ENCODE assay signal across 14 mouse cellular contexts in genomic region chr4:7171637-7172417, GRCm38 (mm10).
"Had no signal": no experiment of that assay in that cellular context is flagged by ENCODE, and none has a peak within 500 bp of the region (broad histone marks: within the 10 kb centered on the region; RNA-seq: fewer than 3 reads in every experiment).

No protein-coding gene starts in this region.

- H3K27me3 ChIP-seq: liver, embryonic 13.5 days had no signal

- H3K4me3 ChIP-seq: liver, embryonic 13.5 days had no signal

- DNase-seq: kidney, adult 9 months; kidney, postnatal 10 days; kidney, postnatal 36 days; layer of hippocampus, adult 9-11 months; liver, embryonic 13.5 days; lung, adult 2 months; lung, postnatal 14 days; lung, postnatal 4 days; midbrain, embryonic 14.5 days; right cerebral cortex, postnatal 4 days; thymus, adult 18-20 months; thymus, postnatal 14 days; thymus, postnatal 4 days had no signal

- H3K27ac ChIP-seq: liver, embryonic 13.5 days had no signal

- H3K36me3 ChIP-seq: liver, embryonic 13.5 days had no signal

- H3K9ac ChIP-seq: liver, embryonic 13.5 days had no signal

- H3K4me2 ChIP-seq: liver, embryonic 13.5 days; midbrain, embryonic 11.5 days had no signal

- H3K9me3 ChIP-seq: liver, embryonic 13.5 days had no signal

- H3K4me1 ChIP-seq: liver, embryonic 13.5 days had no signal
